Mouse (Mus musculus) stomach, embryonic 14.5 days (tissue): ENCODE measurements around the gene Gpatch8. TPM values are rescaled to one million over a fixed set of nuclear protein-coding genes. Genes with fewer than 3 reads are reported as not detected.

Experiments
- ATAC-seq: fragments of 200-750 bp; cut with Nextera tagmentation; 2 replicates; pipeline ENCODE4 v1.8.0; 2017; ENCODE audit warnings: low read depth, moderate TSS enrichment; ENCODE audit not compliant: insufficient number of reproducible peaks, insufficient read depth, low FRiP score
- H3K27ac ChIP-seq: fragments of 300-500 bp; sonication (generic); 2 replicates; pipeline ENCODE4 v1.5.1; 2014; ENCODE audit warnings: mild to moderate bottlenecking, low read length, moderate library complexity, mixed read lengths
- H3K27me3 ChIP-seq: fragments of 300-500 bp; sonication (generic); 2 replicates; pipeline ENCODE4 v1.6.1; 2014; ENCODE audit warnings: low read length, control low read depth, mixed read lengths; ENCODE audit not compliant: control insufficient read depth, insufficient read depth
- H3K36me3 ChIP-seq: fragments of 300-500 bp; sonication (generic); 2 replicates; pipeline ENCODE4 v1.6.1; 2014; ENCODE audit warnings: mild to moderate bottlenecking, control low read depth, low read length, moderate library complexity, mixed read lengths; ENCODE audit not compliant: control insufficient read depth, insufficient read depth
- H3K4me1 ChIP-seq: fragments of 300-500 bp; sonication (generic); 2 replicates; pipeline ENCODE4 v1.6.1; 2014; ENCODE audit warnings: low read length, control low read depth, mixed read lengths; ENCODE audit not compliant: control insufficient read depth, insufficient read depth
- H3K4me2 ChIP-seq: fragments of 300-500 bp; sonication (generic); replicated peaks from 2 replicates; pipeline ENCODE4 v1.6.1; 2014; ENCODE audit warnings: low read depth, low read length, control low read depth
- H3K4me3 ChIP-seq: fragments of 300-500 bp; sonication (generic); 2 replicates; pipeline ENCODE4 v1.5.1; 2014; ENCODE audit warnings: low read depth, low read length, control low read depth
- H3K9ac ChIP-seq: fragments of 300-500 bp; sonication (generic); replicated peaks from 2 replicates; pipeline ENCODE4 v1.6.1; 2014; ENCODE audit warnings: low read depth, mild to moderate bottlenecking, control low read depth, low read length, moderate library complexity, mixed read lengths
- H3K9me3 ChIP-seq: fragments of 300-500 bp; sonication (generic); 2 replicates; pipeline ENCODE4 v1.6.1; 2016; ENCODE audit warnings: low read depth, low read length, control low read depth; ENCODE audit not compliant: control insufficient read depth
- WGBS: fragments of 180-500 bp; shearing (Covaris S2); extraction: QIAGEN DNeasy Blood & Tissue Kit; methylation state at CpG from one replicate; pipeline ENCODE4 v1.1.7; 2014; 5-methylcytosine and 5-hydroxymethylcytosine counted together
- polyA plus RNA-seq: library from polyadenylated mRNA; unstranded; fragments of >200 nt; fragmentation: Nextera tagmentation; extraction: Ambion mirVana; gene quantifications from 2 replicates; pipeline ENCODE4 v1.2.1, GENCODE M21; 2014

The Gpatch8 gene
- polyA plus RNA-seq, 1 experiment from 2014 or later, result 64.7 TPM

DNA sequence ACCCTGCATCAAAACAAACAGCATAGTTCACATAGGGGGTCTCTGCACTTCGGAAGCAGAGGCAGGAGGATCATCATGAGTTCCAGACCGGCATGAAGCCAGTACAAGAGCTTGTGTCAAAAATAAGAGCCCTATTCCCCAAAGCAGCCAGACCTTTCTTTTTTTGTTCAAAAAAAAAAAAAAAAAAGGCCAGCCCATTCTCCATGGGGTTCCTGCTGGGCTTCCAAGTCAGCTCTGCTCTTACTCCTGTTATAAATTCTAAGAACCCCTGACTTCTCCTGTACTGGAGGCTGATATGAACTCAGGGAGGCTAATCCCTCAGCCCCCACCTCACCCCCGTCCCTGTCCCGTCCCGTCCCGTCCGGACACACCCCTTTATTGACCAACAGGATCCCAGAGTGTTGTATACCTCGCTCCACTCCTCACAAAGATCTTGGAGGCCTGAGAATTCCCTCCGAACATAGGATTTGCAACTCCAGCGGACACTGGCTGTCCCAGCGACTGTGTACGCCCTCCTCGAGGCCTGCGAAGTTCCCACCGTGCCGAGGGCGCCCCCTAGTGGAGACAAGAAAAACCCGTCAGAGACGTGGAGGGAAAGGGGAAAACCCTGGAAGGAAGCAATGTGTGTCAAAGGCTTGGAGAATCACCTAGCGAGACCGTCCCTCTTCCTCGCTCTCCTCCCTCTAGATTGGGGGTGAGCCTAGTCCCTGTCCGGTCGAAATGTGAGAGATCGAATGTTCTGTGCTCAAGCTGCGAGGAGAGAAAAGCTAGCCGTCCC is 22.3 kb upstream of the Gpatch8 start:
- Histone ChIP-seq H3K4me2 (peak overlapping the region; percentile 51), H3K27ac (peak overlapping the region; percentile 96), H3K4me1 (peaks cover 26% of the 10 kb centered on the region), H3K9ac (peak overlapping the region; percentile 28), H3K9me3 (no peaks in the 10 kb centered on the region), H3K27me3 (no peaks in the 10 kb centered on the region), H3K4me3 (peak overlapping the region; percentile 41), H3K36me3 (no peaks in the 10 kb centered on the region)
- ATAC-seq, result peak; percentile 47; the same call in 1 of the 2 replicates
- 10% methylated on average over 27 of the region's 27 CpGs for WGBS

DNA sequence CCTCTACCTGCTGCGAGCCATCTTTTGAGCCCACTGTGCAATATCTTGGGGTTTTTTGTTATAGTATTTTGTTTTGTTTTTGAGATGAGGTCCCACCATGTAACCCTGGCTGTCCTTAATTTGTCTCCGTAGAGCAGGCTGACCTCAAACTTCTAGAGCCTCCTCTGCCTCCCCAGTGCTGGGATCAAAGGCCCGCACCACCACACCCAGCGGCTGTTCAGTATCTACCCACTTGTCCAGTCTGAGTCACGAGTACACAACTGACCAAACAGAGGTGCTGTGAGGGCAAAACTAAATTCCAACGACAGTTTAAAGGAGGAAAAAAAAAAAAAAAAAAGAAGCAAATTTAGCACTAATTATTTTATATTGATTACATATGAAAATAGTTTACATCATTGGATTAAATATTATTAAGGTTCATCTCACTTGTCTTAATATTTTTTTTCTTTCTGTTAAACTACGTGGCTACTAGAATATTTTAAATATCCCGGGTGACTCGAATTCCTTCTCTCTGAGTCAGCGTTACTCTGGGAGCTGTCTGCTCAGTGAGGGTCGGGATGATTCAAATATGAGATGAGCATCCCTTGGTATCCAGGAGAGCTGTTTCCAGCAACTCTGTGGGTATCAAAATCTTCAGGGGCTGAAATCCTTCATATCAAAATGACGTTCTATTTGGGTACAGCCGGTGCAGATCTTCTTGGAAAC is 20.0 kb upstream of the Gpatch8 start:
- H3K4me2 ChIP-seq, result no peak overlapping the region
- ATAC-seq, result no peak
- 45% methylated on average over 13 of the region's 13 CpGs for WGBS
- no peaks in the 10 kb centered on the region for H3K9me3 ChIP-seq
- peaks cover 7% of the 10 kb centered on the region for H3K4me1 ChIP-seq
- no peaks in the 10 kb centered on the region for H3K36me3 ChIP-seq
- no peaks in the 10 kb centered on the region for H3K27me3 ChIP-seq
- no peak overlapping the region for H3K27ac ChIP-seq
- no peak overlapping the region for H3K9ac ChIP-seq
- H3K4me3 ChIP-seq, result no peak overlapping the region

DNA sequence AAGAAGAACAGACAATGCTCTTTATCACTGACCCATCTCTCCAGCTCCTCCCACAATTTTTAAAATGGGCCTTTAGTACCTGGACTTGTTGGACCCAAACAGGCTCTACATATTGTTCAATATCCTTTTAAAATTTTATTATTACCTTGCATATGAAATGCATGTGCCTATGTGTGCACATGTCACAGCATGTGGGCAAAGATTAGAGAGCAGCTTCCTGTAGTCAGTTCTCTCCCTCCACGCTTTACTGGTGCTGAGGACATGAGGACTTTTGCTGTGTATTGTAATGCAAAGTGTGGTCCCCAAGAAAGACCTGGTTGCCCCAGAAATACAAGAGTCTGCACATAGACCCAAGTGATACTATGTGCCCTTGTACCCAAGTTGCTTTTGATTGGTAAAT is 18.8 kb upstream of the Gpatch8 start:
- no peak for ATAC-seq
- 77% methylated on average over 1 of the region's 1 CpGs for WGBS
- no peak overlapping the region for H3K27ac ChIP-seq
- H3K36me3 ChIP-seq, result no peaks in the 10 kb centered on the region
- H3K4me1 ChIP-seq, result no peaks in the 10 kb centered on the region
- H3K9ac ChIP-seq, result no peak overlapping the region
- no peak overlapping the region for H3K4me2 ChIP-seq
- no peaks in the 10 kb centered on the region for H3K9me3 ChIP-seq
- no peak overlapping the region for H3K4me3 ChIP-seq
- no peaks in the 10 kb centered on the region for H3K27me3 ChIP-seq

DNA sequence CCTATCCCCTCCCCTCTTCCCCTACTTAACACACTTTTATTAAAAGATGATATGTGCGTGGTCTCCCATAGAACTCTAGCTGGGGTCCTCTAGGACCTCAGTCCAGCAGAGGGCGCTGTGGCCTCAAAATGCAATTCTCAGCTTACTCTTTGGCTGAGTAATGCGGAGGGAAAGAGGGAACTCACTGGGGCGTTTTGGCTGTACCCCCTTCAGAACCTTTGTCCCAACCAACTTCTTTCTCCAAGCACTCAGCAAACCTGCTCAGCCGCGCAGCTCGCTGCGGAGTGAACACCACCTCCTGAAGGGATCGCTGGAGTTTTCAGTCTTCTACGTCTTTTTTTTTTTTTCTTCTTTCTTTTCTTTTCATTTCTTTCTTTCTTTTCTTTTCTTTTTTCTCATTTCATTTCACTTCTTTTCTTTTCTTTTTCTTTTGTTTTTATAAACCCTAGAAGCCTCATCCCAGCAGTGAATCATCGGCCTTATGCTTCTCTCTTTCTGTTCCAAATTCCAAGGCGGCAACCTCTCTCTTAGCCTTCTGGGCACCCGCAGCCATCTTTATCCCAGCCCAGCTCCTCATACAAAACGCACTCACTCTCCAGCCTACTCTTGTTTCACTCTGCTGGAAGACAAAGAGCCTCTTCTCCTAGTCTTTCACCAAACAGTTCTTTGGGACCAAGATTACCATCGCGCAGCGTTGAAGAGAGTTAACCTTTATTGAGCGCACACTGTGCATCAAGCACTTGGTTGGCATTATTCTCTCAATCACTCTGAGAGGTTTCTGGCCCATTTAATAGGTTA is 16.9 kb upstream of the Gpatch8 start:
- 13% methylated on average over 18 of the region's 18 CpGs for WGBS
- Histone ChIP-seq H3K36me3 (no peaks in the 10 kb centered on the region), H3K9me3 (no peaks in the 10 kb centered on the region), H3K4me1 (no peaks in the 10 kb centered on the region), H3K27ac (no peak overlapping the region), H3K9ac (peak overlapping the region; percentile 34), H3K27me3 (no peaks in the 10 kb centered on the region), H3K4me2 (peak overlapping the region; percentile 52), H3K4me3 (peak overlapping the region; percentile 27)
- peak; percentile 71; the same call in 1 of the 2 replicates for ATAC-seq

DNA sequence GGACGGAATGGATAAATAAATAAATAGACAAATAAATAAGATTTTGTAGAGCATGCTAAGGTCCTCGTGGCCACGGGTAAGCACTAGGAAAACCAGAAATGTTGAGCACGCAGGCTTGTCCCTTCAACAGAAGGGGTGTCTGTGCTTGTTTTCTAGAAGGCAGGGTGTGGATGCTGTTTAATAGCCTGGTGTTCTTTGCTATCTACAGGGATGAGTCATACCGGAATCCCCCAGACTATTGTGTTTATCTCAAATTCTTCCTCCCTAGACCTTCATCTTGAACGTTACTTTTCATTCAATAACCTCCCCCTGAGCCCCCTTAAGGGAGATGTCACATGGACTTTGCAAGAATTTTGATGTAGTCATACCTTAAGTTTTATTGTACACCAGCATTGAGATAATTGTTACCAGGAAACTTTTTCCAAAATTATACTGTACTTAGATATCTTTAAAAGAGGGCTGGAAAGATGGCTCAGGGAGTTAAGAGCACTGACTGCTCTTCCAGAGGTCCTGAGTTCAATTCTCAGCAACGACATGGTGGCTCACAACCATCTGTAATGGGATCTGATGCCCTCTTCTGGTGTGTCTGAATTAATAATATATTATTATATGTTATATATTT is 12.7 kb upstream of the Gpatch8 start:
- ATAC-seq, result no peak

DNA sequence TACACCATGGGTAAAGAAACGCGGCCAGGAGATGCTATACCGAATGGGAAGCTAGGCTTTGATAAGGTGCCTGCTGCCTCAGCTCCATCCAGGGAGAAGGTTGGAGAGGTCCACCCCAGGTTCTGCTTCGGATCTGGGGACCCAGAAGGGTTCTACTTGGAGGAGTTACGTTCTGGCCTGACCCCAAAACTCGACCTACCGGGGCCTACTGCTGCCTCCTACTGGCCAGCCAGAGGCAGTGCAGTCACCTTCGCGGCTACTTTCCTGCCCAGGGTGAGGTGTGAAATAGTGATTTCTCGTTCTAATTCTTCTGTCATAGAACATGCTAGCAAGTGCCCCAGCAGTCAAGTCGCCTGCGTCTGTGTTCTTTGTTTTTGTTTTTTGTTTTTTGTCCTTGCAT is 12.0 kb upstream of the Gpatch8 start:
- no peak overlapping the region for H3K9ac ChIP-seq
- no peaks in the 10 kb centered on the region for H3K36me3 ChIP-seq
- H3K27me3 ChIP-seq, result no peaks in the 10 kb centered on the region
- H3K4me1 ChIP-seq, result no peaks in the 10 kb centered on the region
- H3K9me3 ChIP-seq, result no peaks in the 10 kb centered on the region
- H3K27ac ChIP-seq, result no peak overlapping the region
- no peak overlapping the region for H3K4me2 ChIP-seq
- WGBS, result 74% methylated on average over 12 of the region's 12 CpGs
- ATAC-seq, result no peak
- no peak overlapping the region for H3K4me3 ChIP-seq

More for the DNA sequence above, 12.7 kb upstream of the Gpatch8 start:
- no peak overlapping the region for H3K27ac ChIP-seq
- no peak overlapping the region for H3K4me3 ChIP-seq
- H3K9ac ChIP-seq, result no peak overlapping the region
- 71% methylated on average over 7 of the region's 7 CpGs for WGBS
- H3K27me3 ChIP-seq, result no peaks in the 10 kb centered on the region
- no peak overlapping the region for H3K4me2 ChIP-seq
- no peaks in the 10 kb centered on the region for H3K4me1 ChIP-seq
- no peaks in the 10 kb centered on the region for H3K9me3 ChIP-seq
- H3K36me3 ChIP-seq, result no peaks in the 10 kb centered on the region

DNA sequence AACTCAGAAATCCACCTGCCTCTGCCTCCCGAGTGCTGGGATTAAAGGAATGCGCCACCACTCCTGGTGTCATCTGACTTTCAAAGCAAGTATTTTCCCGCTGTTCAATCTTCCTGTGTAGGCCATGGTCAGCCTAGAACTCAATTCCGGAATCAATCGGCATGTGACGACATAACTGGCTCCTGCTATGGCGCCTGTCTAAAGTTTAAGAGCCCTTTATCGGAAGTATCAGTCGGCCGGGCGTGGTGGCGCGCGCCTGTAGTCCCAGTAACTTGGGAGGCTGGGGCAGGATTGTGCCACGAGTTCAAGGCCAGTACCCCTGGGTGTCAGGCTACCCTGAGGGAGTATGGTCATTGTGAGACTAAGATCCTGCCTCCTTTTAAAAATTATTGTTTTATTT is 11.5 kb upstream of the Gpatch8 start:
- no peak overlapping the region for H3K9ac ChIP-seq
- no peaks in the 10 kb centered on the region for H3K4me1 ChIP-seq
- no peak overlapping the region for H3K4me2 ChIP-seq
- H3K4me3 ChIP-seq, result no peak overlapping the region
- no peaks in the 10 kb centered on the region for H3K27me3 ChIP-seq
- ATAC-seq, result no peak
- WGBS, result 93% methylated on average over 15 of the region's 15 CpGs
- no peaks in the 10 kb centered on the region for H3K9me3 ChIP-seq
- H3K36me3 ChIP-seq, result no peaks in the 10 kb centered on the region
- no peak overlapping the region for H3K27ac ChIP-seq

DNA sequence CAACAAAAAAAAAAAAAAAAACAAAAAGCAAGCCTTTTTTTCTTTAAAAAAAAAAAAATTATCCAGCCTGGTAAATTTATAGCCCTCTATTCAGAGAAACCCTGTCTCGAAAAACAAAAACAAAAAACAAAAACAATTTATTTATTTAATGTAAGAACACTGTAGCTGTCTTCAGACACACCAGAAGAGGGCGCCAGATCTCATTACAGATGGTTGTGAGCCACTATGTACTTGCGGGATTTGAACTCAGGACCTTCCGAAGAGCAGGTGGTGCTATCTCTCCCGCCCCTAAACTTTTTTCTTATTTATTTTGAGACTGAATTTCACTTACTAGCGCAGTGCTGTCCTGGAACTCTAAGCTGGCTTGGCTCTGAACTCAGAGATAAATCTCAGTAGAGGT is 11.0 kb upstream of the Gpatch8 start:
- Histone ChIP-seq H3K4me1 (no peaks in the 10 kb centered on the region), H3K27me3 (no peaks in the 10 kb centered on the region), H3K4me3 (no peak overlapping the region), H3K4me2 (no peak overlapping the region), H3K9me3 (no peaks in the 10 kb centered on the region), H3K36me3 (no peaks in the 10 kb centered on the region), H3K27ac (no peak overlapping the region), H3K9ac (no peak overlapping the region)
- 88% methylated on average over 6 of the region's 6 CpGs for WGBS
- ATAC-seq, result no peak
